Mouse (Mus musculus) B cell, adult 62 days (primary cell): ENCODE measurements around the gene Olfr1219. TPM values are rescaled to one million over a fixed set of nuclear protein-coding genes. Genes with fewer than 3 reads are reported as not detected.

Source experiments
- total RNA-seq: library from RNA; stranded (reverse); gene quantifications from 4 replicates; pipeline ENCODE4 v1.2.4, GENCODE M21; 2023

Gene Olfr1219
- total RNA-seq: not detected in 4 replicates

DNA sequence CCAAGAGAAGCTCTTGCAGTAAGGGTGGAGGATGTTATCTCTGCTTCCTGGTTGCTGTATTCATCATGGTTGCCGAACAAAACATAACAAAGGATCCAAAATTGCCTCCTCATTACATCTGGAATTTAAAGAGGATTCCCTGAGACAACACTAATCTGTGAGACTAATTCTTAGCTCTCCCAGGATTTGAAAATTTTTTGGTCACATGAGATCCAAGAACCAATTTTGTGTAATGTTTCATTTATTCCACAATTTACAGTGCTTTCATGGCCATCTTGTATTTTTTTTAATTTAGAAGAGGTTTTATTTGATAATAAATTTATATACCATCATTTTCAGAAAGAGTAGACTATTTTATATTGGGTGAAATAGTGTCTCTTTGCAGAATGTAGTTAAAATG lies at the start of gene Olfr1219:
Gene Olfr1219, minus strand, starts transcription at position 101 of the 400 bp plus-strand sequence.

DNA sequence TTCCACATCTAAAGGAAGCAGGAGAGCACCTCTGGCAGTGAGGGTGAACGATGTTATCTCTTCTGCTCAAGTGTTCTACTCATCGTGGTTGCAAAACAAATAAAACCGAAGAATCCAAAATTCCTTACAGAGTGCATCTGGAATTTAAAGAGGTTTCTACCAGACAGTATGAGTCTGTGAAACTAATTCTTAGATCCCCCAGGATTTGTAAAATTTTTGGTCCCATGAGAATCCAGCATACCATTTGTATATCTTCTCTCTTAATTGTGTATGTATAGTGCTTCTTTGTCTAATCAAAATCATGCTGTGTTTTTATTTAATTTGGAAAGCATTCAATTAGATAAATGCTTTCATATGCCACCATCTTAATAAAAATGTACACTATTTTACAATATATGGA lies 49.6 kb upstream of the Olfr1219 start, which contains the start of gene Olfr1222:
Gene Olfr1222, minus strand, starts transcription at position 101 of the 400 bp plus-strand sequence.

DNA sequence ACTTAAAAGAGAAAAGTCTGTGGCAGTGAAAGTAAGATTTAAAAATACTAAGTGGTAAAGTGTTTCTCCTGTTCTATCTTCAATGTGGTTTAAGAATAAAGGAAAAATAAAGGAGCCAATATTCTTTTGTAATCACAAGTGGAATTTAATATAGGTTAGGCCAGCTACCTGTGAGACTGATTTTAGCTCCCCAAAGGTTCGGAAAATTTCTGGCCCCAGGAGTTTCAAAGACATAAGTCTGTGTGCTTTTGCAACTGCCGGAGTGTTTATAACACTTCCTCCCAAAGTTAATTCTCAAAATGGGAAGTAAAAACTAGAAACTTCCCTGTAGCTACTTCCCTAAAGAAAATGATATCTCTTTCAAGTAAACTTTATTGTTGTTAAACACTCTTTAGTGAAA lies 33.9 kb upstream of the Olfr1219 start, which contains the start of gene Olfr1221:
Gene Olfr1221, minus strand, starts transcription at position 101 of the 400 bp plus-strand sequence.

GRCm38 (mm10) chr2:89106735-89107134 lies 23.4 kb upstream of the Olfr1219 start, which contains the start of gene Olfr1220:
TSS of gene Olfr1220 (minus strand) at chr2:89106835.

DNA sequence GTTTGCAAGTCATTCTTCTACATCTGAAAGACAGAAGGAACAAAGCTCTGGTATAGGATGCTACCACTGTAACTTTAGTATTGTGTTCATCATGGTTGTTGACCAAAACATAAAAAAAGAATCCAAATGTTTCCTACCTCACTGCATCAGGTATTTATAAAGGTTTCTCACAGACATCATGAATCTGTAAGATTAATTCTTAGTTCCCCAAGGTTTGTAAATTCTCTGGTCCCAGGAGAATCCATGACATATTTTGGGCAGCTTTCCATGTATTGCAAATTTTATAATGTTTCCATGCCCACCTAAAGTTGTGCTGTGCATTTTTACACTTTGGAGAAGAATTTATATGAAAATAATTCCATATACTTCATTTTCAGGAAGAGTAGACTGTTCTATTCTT lies 22.2 kb downstream of the Olfr1219 start, which contains the start of gene Olfr1218:
Gene Olfr1218, minus strand, starts transcription at position 101 of the 400 bp plus-strand sequence.

DNA sequence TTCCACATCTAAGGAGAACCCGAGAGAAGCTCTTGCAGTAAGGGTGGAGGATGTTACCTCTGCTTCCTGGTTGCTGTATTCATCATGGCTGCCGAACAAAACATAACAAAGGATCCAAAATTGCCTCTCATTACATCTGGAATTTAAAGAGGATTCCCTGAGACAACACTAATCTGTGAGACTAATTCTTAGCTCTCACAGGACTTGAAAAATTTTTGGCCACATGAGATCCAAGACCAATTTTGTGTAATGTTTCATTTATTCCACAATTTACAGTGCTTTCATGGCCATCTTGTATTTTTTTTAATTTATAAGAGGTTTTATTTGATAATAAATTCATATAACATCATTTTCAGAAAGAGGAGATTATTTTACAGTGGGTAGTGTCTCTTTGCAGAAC lies 51.3 kb downstream of the Olfr1219 start, which contains the start of gene Olfr1217:
Gene Olfr1217, minus strand, starts transcription at position 101 of the 400 bp plus-strand sequence.

Other genes starting within 250 kb of the Olfr1219 start
- gene Olfr1204, start 234.2 kb downstream of the Olfr1219 start, total RNA-seq: not detected in 4 replicates
- not detected in 4 replicates for gene Olfr1206, start 220.3 kb downstream of the Olfr1219 start, total RNA-seq
- not detected in 4 replicates for gene Olfr1208, start 181.2 kb downstream of the Olfr1219 start, total RNA-seq
- gene Olfr1209, start 168.4 kb downstream of the Olfr1219 start, total RNA-seq: not detected in 4 replicates
- gene Olfr1211, start 145.4 kb downstream of the Olfr1219 start, total RNA-seq: not detected in 4 replicates
- gene Olfr1212, start 129.5 kb downstream of the Olfr1219 start, total RNA-seq: not detected in 4 replicates
- not detected in 4 replicates for gene Gm13762, start 103.2 kb downstream of the Olfr1219 start, total RNA-seq
- not detected in 4 replicates for gene Olfr1214, start 90.9 kb downstream of the Olfr1219 start, total RNA-seq
- not detected in 4 replicates for gene Olfr1215, start 76.5 kb downstream of the Olfr1219 start, total RNA-seq
- gene Olfr1216, start 65.2 kb downstream of the Olfr1219 start, total RNA-seq: not detected in 4 replicates
- gene Olfr1217, start 51.4 kb downstream of the Olfr1219 start, total RNA-seq: not detected in 4 replicates
- not detected in 4 replicates for gene Olfr1218, start 22.3 kb downstream of the Olfr1219 start, total RNA-seq
- not detected in 4 replicates for gene Olfr1220, start 23.3 kb upstream of the Olfr1219 start, total RNA-seq
- not detected in 4 replicates for gene Olfr1221, start 33.8 kb upstream of the Olfr1219 start, total RNA-seq
- gene Olfr1222, start 49.5 kb upstream of the Olfr1219 start, total RNA-seq: not detected in 4 replicates
- not detected in 4 replicates for gene Olfr1223, start 68.0 kb upstream of the Olfr1219 start, total RNA-seq
- not detected in 4 replicates for gene Olfr1224-ps1, start 80.6 kb upstream of the Olfr1219 start, total RNA-seq
- not detected in 4 replicates for gene Olfr1225, start 91.2 kb upstream of the Olfr1219 start, total RNA-seq
- gene Olfr1226, start 116.5 kb upstream of the Olfr1219 start, total RNA-seq: not detected in 4 replicates
- not detected in 4 replicates for gene Olfr1228, start 170.5 kb upstream of the Olfr1219 start, total RNA-seq
- gene Olfr1229, start 204.5 kb upstream of the Olfr1219 start, total RNA-seq: not detected in 4 replicates
- gene Olfr1230, start 213.8 kb upstream of the Olfr1219 start, total RNA-seq: not detected in 4 replicates
- not detected in 4 replicates for gene Olfr1231, start 223.6 kb upstream of the Olfr1219 start, total RNA-seq
- not detected in 4 replicates for gene Olfr1232, start 246.2 kb upstream of the Olfr1219 start, total RNA-seq